Mouse (Mus musculus) neural tube, embryonic 14.5 days (tissue): Measurements from ENCODE around the gene Gm45799. TPM values are rescaled to one million over a fixed set of nuclear protein-coding genes. Genes with fewer than 3 reads are reported as not detected.

ENCODE experiments used
- polyA plus RNA-seq: library from polyadenylated mRNA; unstranded; fragments of >200 nt; fragmentation: Nextera tagmentation; extraction: Ambion mirVana; gene quantifications from 2 replicates; pipeline ENCODE4 v1.2.1, GENCODE M21; 2014

The Gm45799 gene
- polyA plus RNA-seq, 1 experiment from 2014 or later, result 31.1 TPM

Other genes starting within 250 kb of the Gm45799 start
- 40.1 and 43.7 TPM in 2 replicates for gene Fam160a2, start 240.5 kb upstream of the Gm45799 start, polyA plus RNA-seq
- gene Cnga4, start 236.0 kb upstream of the Gm45799 start, polyA plus RNA-seq, result not detected in 2 replicates
- 3.0 and 4.4 TPM in 2 replicates for gene Cckbr, start 214.8 kb upstream of the Gm45799 start, polyA plus RNA-seq
- gene Cavin3, start 158.3 kb upstream of the Gm45799 start, polyA plus RNA-seq, result 21.2 and 33.3 TPM in 2 replicates
- gene Smpd1, start 86.2 kb upstream of the Gm45799 start, polyA plus RNA-seq, result 93.8 and 98.1 TPM in 2 replicates
- 220 and 224 TPM in 2 replicates for gene Apbb1, start 58.9 kb upstream of the Gm45799 start, polyA plus RNA-seq
- gene Hpx, start 40.4 kb upstream of the Gm45799 start, polyA plus RNA-seq, result 0.58 TPM in 1 of 2 replicates, not detected in the other
- 92.3 and 93.1 TPM in 2 replicates for gene Trim3, start 7.0 kb upstream of the Gm45799 start, polyA plus RNA-seq
- gene Timm10b, start 496 bp upstream of the Gm45799 start, polyA plus RNA-seq, result 155 and 163 TPM in 2 replicates
- 84.7 and 87.5 TPM in 2 replicates for gene Arfip2, start 136 bp upstream of the Gm45799 start, polyA plus RNA-seq
- 2.0 and 2.8 TPM in 2 replicates for gene Dnhd1, start 10.3 kb downstream of the Gm45799 start, polyA plus RNA-seq
- 182 and 227 TPM in 2 replicates for gene Ilk, start 96.0 kb downstream of the Gm45799 start, polyA plus RNA-seq
- gene Rrp8, start 96.8 kb downstream of the Gm45799 start, polyA plus RNA-seq, result 22.9 and 28.5 TPM in 2 replicates
- gene Taf10, start 103.8 kb downstream of the Gm45799 start, polyA plus RNA-seq, result 118 and 120 TPM in 2 replicates
- 39.2 and 52.7 TPM in 2 replicates for gene Tpp1, start 111.7 kb downstream of the Gm45799 start, polyA plus RNA-seq
- 20.7 and 20.8 TPM in 2 replicates for gene Dchs1, start 147.1 kb downstream of the Gm45799 start, polyA plus RNA-seq
- 186 and 212 TPM in 2 replicates for gene Mrpl17, start 170.5 kb downstream of the Gm45799 start, polyA plus RNA-seq